Mouse (Mus musculus) spleen, adult 2 months (tissue): ENCODE data around the gene Olfr429. TPM values are rescaled to one million over a fixed set of nuclear protein-coding genes. Genes with fewer than 3 reads are reported as not detected.

Source experiments
- DNase-seq, 2 experiments: peaks; one replicate each; pipeline versions ENCODE4 v3.0.0 to v3.0.0-alpha.2; 2012 to 2021; ENCODE audit warnings: low spot score in 2 of 2, low read depth in 1 of 2
- H3K27ac ChIP-seq: fragments of 200-500 bp; 2 replicates; pipeline ENCODE4 v1.5.1; 2012; ENCODE audit warnings: low read length, inconsistent platforms; ENCODE audit not compliant: insufficient read depth
- H3K27me3 ChIP-seq: fragments of 200-500 bp; 2 replicates; pipeline ENCODE4 v1.6.1; 2012; ENCODE audit warnings: mild to moderate bottlenecking, moderate library complexity, low read length, inconsistent platforms; ENCODE audit not compliant: control insufficient read depth, insufficient read depth
- H3K36me3 ChIP-seq: fragments of 200-500 bp; 2 replicates; pipeline ENCODE4 v1.6.1; 2012; ENCODE audit warnings: mild to moderate bottlenecking, low read length, inconsistent platforms; ENCODE audit not compliant: control insufficient read depth, insufficient read depth
- H3K4me1 ChIP-seq: fragments of 200-500 bp; 2 replicates; pipeline ENCODE4 v1.6.1; 2011; ENCODE audit warnings: inconsistent platforms; ENCODE audit not compliant: control insufficient read depth, insufficient read depth, insufficient read length
- H3K4me3 ChIP-seq: fragments of 200-500 bp; 2 replicates; pipeline ENCODE4 v1.5.1; 2011; ENCODE audit warnings: mild to moderate bottlenecking, inconsistent platforms; ENCODE audit not compliant: insufficient read depth, insufficient read length; ENCODE audit errors: extremely low read depth
- CTCF ChIP-seq: fragments of 200-500 bp; IDR thresholded peaks from 2 replicates; pipeline ENCODE4 v1.5.1; 2011; ENCODE audit warnings: mild to moderate bottlenecking, inconsistent platforms; ENCODE audit not compliant: insufficient read depth, insufficient read length, insufficient replicate concordance; ENCODE audit errors: extremely low read depth
- POLR2A ChIP-seq: fragments of 200-500 bp; IDR thresholded peaks from 2 replicates; pipeline ENCODE4 v1.6.1; 2011; ENCODE audit warnings: low read depth, low read length, inconsistent platforms
- WGBS: fragments of 180-500 bp; shearing (Covaris S2); methylation state at CpG from one replicate; pipeline ENCODE4 v1.1.7; 2018; 5-methylcytosine and 5-hydroxymethylcytosine counted together
- polyA plus RNA-seq: library from polyadenylated mRNA; depleted of rRNA; stranded (reverse); fragments of >200 nt; gene quantifications from 2 replicates; pipeline ENCODE4 v1.2.3, GENCODE M21; 2012; rRNA removed

Olfr429 gene
- polyA plus RNA-seq, 1 experiment: not detected

GRCm38 (mm10) chr1:174066305-174066704 lies 17.8 kb upstream of the Olfr429 start, which contains the start of gene Olfr430:
TSS of gene Olfr430 (plus strand) at chr1:174066605.
- no peak within 1 kb of the TSS for H3K27ac ChIP-seq
- TF ChIP-seq CTCF (no peak), POLR2A (no peak)
- no peak within 1 kb of the TSS for H3K4me3 ChIP-seq
- H3K27me3 ChIP-seq: no peaks in the 10 kb centered on the region
- no peak for DNase-seq
- H3K36me3 ChIP-seq: no peaks in the 10 kb centered on the region
- H3K4me1 ChIP-seq: no peaks in the 10 kb centered on the region
- 91% methylated on average over 3 of the region's 3 CpGs for WGBS

GRCm38 (mm10) chr1:174096591-174096990 lies 12.5 kb downstream of the Olfr429 start, which contains the start of gene Olfr427:
TSS of gene Olfr427 (plus strand) at chr1:174096891.
- H3K4me1 ChIP-seq: no peaks in the 10 kb centered on the region
- WGBS: 86% methylated on average over 1 of the region's 1 CpGs
- TF ChIP-seq CTCF: no peak
- no peak for TF ChIP-seq POLR2A

DNA sequence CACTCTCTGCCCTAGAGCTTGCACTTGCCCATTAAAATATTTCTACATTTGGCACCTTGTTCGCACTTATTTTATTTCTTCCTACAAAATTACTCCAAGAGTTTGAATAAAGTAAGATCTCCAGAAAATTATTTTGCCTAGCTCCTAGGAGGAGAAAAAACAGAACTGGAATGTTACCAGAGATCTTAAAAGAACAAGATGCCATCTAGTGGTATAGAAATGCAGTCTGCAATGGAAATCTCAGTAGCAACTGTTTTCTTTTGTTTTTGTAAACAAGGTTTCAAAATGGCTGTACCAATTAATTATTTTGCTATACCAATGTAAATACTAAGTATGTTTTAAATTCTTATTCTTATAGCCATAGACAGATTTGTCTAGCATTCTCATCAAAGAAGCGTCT lies 19.6 kb downstream of the Olfr429 start:
- TF ChIP-seq CTCF: no peak
- TF ChIP-seq POLR2A: no peak
- DNase-seq: no peak
- H3K27me3 ChIP-seq: no peaks in the 10 kb centered on the region
- H3K27ac ChIP-seq: no peak overlapping the region
- H3K4me3 ChIP-seq: no peak overlapping the region
- WGBS: 72% methylated on average over 2 of the region's 2 CpGs
- no peaks in the 10 kb centered on the region for H3K4me1 ChIP-seq
- H3K36me3 ChIP-seq: no peaks in the 10 kb centered on the region

More at GRCm38 (mm10) chr1:174096591-174096990, 12.5 kb downstream of the Olfr429 start, which contains the start of gene Olfr427:
- Histone ChIP-seq H3K27me3 (no peaks in the 10 kb centered on the region), H3K4me3 (no peak within 1 kb of the TSS), H3K36me3 (no peaks in the 10 kb centered on the region), H3K27ac (no peak within 1 kb of the TSS)
- no peak for DNase-seq

- 71% methylated on average over 2 of the region's 2 CpGs for WGBS
- no peaks in the 10 kb centered on the region for H3K36me3 ChIP-seq
- H3K4me3 ChIP-seq: no peak within 1 kb of the TSS
- no peak within 1 kb of the TSS for H3K27ac ChIP-seq
- DNase-seq: no peak
- TF ChIP-seq POLR2A (no peak), CTCF (no peak)
- no peaks in the 10 kb centered on the region for H3K4me1 ChIP-seq
- no peaks in the 10 kb centered on the region for H3K27me3 ChIP-seq
Observed at GRCm38 (mm10) chr1:174121062-174121461, 36.9 kb downstream of the Olfr429 start, which contains the start of gene Olfr231. TSS of gene Olfr231 (minus strand) at chr1:174121162.

- TF ChIP-seq CTCF (no peak), POLR2A (no peak)
- Histone ChIP-seq H3K27me3 (no peaks in the 10 kb centered on the region), H3K4me1 (no peaks in the 10 kb centered on the region), H3K4me3 (no peak within 1 kb of the TSS), H3K36me3 (no peaks in the 10 kb centered on the region), H3K27ac (no peak within 1 kb of the TSS)
- no peak for DNase-seq
- 86% methylated on average over 3 of the region's 3 CpGs for WGBS
Observed at GRCm38 (mm10) chr1:174131217-174131616, 47.1 kb downstream of the Olfr429 start, which contains the start of gene Olfr424. TSS of gene Olfr424 (plus strand) at chr1:174131517.

GRCm38 (mm10) chr1:174131999-174132398 lies 47.9 kb downstream of the Olfr429 start:
- WGBS: 84% methylated on average over 3 of the region's 3 CpGs
- H3K36me3 ChIP-seq: no peaks in the 10 kb centered on the region

More at GRCm38 (mm10) chr1:174131999-174132398, 47.9 kb downstream of the Olfr429 start:
- no peak overlapping the region for H3K27ac ChIP-seq
- H3K4me3 ChIP-seq: no peak overlapping the region
- no peaks in the 10 kb centered on the region for H3K27me3 ChIP-seq
- no peaks in the 10 kb centered on the region for H3K4me1 ChIP-seq
- no peak for TF ChIP-seq POLR2A
- TF ChIP-seq CTCF: no peak
- DNase-seq: no peak

Other genes starting within 250 kb of the Olfr429 start
- 0.49 and 0.55 TPM in 2 replicates for gene Ifi211, start 171.3 kb upstream of the Olfr429 start, polyA plus RNA-seq
- 8.7 and 20.9 TPM in 2 replicates for gene Mndal, start 141.8 kb upstream of the Olfr429 start, polyA plus RNA-seq
- 23.4 and 29.8 TPM in 2 replicates for gene Ifi203, start 141.7 kb upstream of the Olfr429 start, polyA plus RNA-seq
- gene Ifi202b, start 101.6 kb upstream of the Olfr429 start, polyA plus RNA-seq: 0.13 TPM in 1 of 2 replicates, not detected in the other
- 1.2 and 1.9 TPM in 2 replicates for gene Ifi205, start 52.5 kb upstream of the Olfr429 start, polyA plus RNA-seq
- gene Olfr433, start 43.6 kb upstream of the Olfr429 start, polyA plus RNA-seq: 0.99 and 2.5 TPM in 2 replicates
- gene Olfr432, start 35.1 kb upstream of the Olfr429 start, polyA plus RNA-seq: 0.08 and 2.7 TPM in 2 replicates
- gene Olfr430, start 17.7 kb upstream of the Olfr429 start, polyA plus RNA-seq: not detected in 2 replicates
- not detected in 2 replicates for gene Olfr427, start 12.6 kb downstream of the Olfr429 start, polyA plus RNA-seq
- gene Olfr231, start 36.8 kb downstream of the Olfr429 start, polyA plus RNA-seq: not detected in 2 replicates
- gene Olfr424, start 47.2 kb downstream of the Olfr429 start, polyA plus RNA-seq: not detected in 2 replicates
- not detected in 2 replicates for gene Olfr420, start 71.3 kb downstream of the Olfr429 start, polyA plus RNA-seq
- gene Spta1, start 88.4 kb downstream of the Olfr429 start, polyA plus RNA-seq: 2.4 and 3.2 TPM in 2 replicates
- gene Olfr419, start 167.7 kb downstream of the Olfr429 start, polyA plus RNA-seq: not detected in 2 replicates
- gene Mptx1, start 246.2 kb downstream of the Olfr429 start, polyA plus RNA-seq: not detected in 2 replicates